Mouse (Mus musculus): ENCODE measurements around the gene Parp2. TPM values are rescaled to one million over a fixed set of nuclear protein-coding genes. Genes with fewer than 3 reads are reported as not detected.
A peak's percentile ranks its signal among the peaks of the same experiment; 100 is the strongest.
"Not testable (repeated sequence)": the region's sequence is repeated elsewhere in the genome, so short reads cannot be mapped to it uniquely, and the experiment has no call there.

Parp2 gene
- total RNA-seq (2022), result 10 to 100 TPM; 27.2 to 29.0 (median 28.7) TPM

DNA sequence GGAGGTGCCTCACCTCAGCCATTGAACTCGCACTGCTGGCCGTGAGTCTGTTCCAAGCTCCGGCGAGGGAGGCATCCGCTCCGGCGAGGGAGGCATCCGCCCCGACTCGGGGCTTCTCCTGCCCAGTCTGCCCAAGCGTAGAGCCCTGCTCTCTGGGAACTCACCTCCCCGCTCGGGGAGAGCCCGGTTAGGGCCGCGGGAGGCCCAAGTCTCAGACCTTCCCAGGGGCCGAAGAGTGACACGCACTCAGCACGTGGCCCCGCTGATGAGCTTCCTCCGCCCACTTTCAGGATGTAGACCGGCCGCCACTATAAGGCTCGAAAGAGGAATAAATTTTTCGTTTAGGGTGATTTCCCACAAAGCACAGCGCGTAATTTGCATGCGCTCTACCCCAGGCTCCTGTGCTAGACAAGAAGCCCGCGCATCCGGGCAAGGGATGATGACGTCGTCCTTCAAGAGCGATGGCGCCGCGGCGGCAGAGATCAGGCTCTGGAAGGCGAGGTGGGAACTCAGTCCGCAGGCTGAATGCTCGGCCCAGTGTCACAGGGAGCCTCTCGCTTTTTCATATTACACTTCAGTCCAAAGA is at the start of gene Parp2, which contains the start of gene Ccnb1ip1:
Parp2 (plus strand) TSS at position 355 of the 586 bp plus-strand sequence.
Ccnb1ip1 (minus strand) TSS at position 246 of the 586 bp plus-strand sequence.
- peak; percentile 98 to 99 for DNase-seq (ENCODE audit: low spot score in 2 of 2)

DNA sequence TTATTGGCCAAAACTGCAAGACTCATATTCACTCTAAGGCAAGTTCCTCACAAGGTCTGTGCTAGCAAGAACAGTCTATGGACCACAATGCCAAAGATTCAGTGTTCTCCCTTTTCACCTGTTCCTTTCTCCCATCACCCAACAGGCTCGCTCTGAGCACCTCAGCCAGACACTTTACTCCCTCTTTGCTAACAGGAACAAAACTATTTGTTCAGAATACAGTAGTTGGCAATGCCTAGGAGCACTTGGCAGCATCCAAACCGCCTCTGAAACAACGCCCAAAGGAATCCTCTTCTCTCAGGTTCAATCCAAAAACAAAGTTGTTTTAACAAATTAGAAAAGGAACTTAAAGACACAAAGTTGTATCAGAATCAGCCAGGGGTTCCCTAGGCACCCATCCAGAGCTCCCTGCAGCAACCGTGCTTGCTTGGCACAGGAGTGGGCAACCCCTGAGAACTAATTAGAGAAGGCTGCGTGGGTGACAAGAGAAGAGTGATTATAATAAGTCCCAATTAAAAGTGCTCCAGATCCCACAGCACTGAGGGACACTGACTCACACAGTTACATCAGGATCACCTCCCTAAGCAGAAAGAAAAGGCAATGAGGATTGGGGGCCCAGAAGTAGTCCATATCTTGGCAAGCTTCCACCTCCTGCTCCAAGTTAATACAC is 49.1 kb upstream of the Parp2 start:
- peak; percentile 28 to 29 for DNase-seq (ENCODE audit: low spot score in 2 of 2)

DNA sequence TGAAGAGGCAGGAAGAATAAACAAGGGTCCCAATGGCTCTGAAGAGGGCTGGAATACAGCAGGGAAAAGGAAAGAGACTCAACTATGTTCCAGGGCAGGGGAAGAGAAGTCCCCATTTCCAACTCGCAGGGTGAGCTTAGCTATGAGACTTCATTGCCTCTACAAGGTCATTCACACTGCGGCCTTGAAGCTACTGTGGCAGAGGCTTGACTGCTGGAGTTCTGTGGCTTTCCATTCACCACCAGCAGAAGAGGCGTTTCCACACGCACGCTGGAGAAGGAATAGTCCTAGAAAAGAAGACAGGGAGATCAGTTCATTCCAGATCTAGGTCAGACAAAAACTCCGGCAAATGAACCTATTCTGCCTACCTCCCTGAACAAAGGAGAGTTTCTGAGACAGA is 41.9 kb upstream of the Parp2 start:
- DNase-seq (ENCODE audit: low spot score in 2 of 2), result no peak

DNA sequence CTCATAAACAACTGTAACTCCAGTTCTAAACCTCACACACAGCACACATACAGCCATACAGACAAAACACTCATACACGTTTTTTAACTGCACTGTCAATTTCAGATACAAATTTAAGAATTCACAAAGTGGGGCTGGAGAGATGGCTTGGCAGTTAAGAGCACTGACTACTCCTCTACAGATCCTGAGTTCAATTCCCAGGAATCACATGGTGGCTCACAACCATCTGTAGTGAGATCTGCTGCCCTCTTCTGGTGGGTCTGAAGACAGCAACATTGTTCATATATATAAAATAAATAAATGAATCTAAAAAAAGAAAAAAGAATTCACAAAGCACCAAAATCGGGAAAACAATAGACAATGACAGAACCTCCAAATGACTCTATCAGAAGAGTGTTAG is 36.3 kb upstream of the Parp2 start:
- no peak for DNase-seq (ENCODE audit: low spot score in 2 of 2)

DNA sequence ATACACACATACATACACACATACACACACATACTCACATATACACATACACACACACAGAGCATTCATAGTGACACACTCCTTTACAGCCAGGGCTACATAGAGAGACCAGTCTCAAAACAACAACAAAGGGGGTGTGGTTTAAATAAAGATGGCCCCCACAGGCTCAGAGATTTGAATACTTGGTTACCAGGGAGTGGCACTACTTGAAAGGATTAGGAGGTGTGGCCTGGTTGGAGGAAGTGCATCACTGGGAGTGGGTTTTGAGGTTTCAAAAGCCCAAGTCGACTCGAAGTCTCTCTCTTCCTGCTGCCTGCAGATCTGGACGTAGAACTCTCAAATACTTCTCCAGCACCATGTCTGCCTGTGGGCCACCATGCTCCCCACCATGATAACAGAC is 25.5 kb upstream of the Parp2 start:
- DNase-seq (ENCODE audit: low spot score in 2 of 2), result no peak

DNA sequence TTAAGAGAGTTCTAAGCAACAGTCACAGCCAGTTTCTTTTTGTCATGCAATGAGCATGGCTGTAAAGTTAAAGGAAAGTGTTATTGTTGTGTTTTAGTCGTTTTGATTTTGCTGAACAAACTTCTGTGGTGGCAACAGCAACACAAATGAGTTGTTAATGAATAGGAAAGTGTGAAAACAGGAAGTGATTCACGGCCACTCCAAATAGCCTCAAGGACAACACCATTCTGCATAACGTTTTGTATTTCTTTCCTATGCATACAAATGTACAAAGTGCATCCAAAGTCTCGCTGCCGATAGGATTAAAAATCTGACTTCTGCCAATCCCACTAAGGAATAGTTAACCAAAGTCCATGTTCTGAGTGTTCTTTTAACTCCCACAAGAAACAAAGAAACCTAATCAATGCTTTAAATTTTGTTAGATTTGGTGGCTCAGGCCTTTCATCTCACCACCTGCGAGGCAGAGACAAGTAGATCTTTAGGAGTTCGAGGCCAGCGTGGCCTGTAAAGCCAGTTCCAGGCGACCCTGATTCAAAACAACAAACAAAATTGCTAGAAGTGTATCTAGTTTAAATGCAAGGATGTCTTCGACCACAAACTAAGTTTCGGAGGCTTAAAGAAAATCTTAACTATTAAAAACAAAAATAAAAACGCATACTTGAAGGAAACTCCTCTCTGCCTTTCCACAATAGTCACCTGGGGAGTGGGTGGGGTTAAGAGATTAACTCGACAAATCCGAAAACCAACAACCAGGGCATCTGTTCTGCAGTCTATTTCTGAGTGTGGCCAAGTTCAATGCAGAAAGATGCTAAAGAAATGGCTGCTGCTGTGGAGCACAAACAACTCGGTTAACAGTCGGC is 23.0 kb upstream of the Parp2 start:
- DNase-seq (ENCODE audit: low spot score in 2 of 2), result no peak

DNA sequence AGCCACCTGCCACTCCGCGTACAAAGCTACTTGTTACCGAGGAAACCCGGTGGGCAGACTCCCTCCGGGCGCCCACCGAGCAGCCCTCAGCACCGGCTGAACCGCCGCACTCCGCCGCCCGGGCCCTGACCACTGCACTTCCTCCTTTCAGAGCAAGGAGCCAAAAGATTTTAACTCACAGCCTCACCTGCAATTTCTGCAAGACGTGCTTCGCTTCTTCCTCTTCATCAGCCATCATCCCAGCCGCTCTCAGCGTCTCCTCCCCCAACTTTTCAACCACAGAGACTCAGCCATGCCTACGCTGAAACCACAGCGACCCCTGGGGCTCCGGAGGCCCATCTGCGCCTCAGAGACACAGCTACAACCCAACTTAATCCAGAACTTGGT is 22.4 kb upstream of the Parp2 start, which contains the start of gene Ttc5:
Ttc5 (minus strand) TSS at position 269 of the 387 bp plus-strand sequence.
- peak; percentile 79 to 90 for DNase-seq (ENCODE audit: low spot score in 2 of 2)

DNA sequence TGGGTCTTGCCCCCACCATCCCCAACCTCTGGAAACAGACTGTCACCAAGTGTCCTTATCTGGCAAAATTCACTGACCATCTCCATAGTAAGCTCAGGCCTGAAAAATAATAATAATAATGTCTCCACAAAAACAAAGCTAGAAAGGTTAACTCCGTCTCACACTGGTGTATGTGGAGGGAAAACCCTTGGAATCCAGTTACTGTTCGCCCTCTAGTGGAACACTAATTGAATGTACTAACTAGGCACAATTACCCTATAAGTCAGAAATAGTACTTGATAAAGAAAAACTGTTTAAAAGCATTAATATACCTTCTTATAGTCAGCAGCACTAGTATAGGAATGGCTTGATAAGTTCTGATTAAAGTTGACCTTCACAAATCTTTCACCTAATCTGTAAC is 19.5 kb upstream of the Parp2 start:
- DNase-seq (ENCODE audit: low spot score in 2 of 2), result no peak

DNA sequence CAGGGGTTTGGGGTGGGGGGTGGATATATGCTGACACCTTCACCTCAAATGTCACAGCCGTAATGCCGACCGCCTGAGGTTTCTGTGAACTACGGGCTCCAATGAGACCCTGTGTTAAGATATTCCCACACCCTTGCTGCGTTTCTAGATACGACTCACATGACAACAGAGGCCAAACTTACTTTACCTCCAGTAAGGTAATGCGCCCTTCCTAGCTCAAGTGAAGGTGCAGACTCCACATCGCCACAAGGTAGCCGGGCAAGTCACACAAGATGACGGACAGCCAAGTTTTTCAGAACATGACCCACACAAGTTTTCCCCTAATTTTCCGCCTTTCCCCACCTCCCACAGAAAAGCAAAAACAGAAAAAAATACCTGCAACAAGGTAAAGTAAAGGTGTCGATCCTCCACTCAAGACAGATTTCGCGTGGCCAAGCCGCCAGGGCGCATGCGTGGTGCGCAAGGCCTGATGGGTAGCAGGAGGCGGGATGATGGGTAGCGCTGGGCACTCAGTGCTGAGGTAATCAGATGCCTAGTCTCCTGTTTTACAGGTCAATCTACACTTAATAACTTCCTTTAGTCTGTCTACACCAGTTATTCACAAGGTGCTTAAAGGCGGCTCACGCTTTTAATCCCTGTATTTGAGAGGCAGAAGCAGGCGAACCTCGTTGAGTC is 12.2 kb upstream of the Parp2 start:
- DNase-seq (ENCODE audit: low spot score in 2 of 2), result no peak

DNA sequence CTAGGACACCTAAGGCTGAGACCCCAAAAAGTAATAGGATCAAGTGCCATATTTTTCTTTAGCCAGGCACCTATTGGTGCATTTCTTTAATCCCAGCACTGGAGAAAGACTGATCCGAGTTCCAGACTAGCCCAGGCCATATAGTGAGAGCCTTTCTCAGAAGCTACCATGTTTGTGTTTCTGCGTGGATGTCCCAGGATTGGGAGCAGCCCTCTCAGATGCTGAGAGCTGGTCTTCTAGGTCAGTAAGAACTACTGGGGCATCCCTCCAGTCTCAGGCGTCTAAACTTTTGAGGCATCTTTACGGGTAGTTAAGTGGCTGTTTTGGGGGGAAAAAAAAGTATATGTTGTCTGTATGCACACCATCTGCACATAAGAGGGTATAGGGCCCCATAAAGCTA is 11.7 kb upstream of the Parp2 start:
- DNase-seq (ENCODE audit: low spot score in 2 of 2), result no peak

DNA sequence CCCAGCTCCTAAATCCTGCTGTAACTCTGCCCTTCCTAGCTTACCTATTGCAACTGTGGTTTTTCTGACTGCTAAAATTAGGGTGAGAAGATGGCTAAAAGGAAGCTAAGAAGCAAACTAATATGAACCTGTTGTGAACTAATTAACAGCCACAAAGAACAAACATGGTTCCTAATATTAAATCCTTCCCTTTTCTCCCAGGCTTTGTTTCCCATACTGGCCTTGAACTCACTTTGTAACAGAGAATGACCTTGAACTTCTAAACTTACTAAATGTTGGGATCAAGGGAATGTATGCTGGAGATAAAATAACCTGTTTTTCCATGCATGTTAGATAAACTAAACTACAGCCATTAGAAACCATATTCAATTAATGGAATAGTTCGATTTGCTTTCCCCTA is 11.2 kb upstream of the Parp2 start:
- no peak for DNase-seq (ENCODE audit: low spot score in 2 of 2)

DNA sequence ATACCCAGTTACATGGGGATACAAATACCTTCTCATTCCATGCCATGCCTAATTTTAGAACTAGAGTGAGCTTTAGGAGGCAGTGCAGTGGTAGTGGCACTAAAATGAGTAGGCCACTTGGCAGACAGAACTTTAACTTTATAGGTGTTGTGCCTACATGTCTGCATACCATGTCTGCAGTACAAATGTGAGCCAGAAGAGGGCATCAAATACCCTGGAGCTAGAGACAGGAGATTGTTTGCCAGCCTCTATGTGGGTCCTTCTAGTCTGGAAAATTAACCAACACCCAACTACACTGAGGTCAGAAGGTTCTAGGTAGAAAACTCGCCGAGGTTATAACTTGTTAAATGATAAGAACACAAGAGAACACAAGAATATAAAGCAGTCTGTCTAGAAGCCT is 9.1 kb upstream of the Parp2 start:
- DNase-seq (ENCODE audit: low spot score in 2 of 2), result no peak

DNA sequence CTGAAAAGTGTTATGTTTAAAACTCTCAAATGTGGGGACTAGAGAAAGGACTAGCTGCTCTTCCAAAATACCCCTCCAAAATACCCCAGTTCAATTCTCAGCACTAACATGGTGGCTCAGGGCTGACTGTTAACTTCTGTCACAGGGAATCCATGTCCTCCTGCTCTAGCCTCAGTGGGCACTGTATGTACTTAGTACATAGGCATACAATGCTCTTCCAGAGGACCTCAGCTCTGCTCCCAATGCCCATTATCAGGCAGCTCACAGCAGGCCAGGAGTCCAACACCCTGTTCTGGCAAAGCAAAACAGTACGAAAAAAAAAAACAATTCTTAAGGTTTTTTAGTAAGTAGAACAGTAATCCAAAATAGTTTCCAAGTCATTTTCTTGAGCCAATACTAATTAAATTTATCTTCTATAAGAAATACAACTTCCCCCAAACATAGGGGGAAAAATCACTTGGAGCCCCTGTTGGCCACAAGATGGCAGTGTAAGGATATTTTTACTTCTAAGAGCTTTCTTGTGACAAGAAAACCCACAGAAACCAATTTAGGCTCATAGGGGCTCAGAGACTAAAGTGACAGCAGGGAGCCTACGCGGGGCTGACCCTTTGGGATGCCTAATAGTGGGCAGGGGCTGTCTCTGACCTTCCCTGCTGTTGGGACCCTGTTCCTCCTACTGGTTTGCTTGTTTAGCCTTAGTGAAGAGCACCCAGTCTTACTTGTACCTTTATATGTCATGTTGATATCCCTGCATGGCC is 8.0 kb upstream of the Parp2 start:
- DNase-seq (ENCODE audit: low spot score in 2 of 2), result peak in 1 of 2 experiments; percentile 35

DNA sequence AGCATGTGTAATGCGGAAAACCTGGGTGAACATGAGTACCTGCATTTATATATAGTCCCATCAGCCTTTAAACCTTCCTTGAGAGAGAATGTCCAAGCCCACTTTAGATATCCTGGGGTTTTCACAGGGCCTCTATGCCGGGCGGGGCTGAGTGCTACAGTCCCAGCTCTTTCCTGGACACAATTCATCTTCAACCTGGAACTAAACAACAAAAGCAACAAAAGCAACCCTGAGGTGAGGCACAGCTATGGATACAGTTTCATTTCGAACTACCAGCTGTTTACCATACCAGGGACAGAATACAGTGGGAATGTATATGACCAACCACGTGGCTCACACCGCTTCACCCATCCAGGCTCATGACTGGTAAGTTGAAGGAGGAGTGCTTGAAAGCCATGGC is 5.2 kb upstream of the Parp2 start:
- no peak for DNase-seq (ENCODE audit: low spot score in 2 of 2)

DNA sequence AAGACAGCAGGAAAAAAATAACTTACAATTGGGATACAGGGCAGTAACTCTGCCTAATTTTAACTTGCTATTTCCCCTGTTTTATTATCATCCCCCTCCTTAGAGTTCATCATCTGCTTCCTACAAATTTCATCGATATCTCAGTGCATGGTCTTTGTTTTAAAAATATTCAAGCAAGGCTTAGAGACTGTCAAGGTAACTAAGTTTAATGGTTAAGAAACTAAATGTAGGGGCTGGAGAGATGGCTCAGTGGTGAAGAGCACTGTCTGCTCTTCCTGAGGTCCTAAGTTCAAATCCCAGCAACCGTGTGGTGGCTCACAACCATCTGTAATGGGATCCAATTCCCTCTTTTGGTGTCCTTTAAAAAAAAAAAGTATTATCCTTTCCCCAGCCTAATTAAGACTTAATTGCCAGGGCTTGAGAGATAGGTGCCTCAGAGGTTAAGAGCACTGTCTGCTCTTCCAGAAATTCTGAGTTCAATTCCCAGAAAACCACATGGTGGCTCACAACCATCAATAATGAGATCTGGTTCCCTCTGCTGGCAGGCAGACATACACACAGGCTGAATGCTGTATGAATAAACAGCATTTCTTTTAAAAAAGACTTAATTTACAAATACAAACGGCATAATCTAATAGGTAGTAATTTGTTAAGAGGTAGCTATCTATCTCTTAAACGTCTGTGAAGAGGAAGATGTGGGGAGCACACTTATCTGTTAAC is 4.6 kb upstream of the Parp2 start:
- no peak for DNase-seq (ENCODE audit: low spot score in 2 of 2)

DNA sequence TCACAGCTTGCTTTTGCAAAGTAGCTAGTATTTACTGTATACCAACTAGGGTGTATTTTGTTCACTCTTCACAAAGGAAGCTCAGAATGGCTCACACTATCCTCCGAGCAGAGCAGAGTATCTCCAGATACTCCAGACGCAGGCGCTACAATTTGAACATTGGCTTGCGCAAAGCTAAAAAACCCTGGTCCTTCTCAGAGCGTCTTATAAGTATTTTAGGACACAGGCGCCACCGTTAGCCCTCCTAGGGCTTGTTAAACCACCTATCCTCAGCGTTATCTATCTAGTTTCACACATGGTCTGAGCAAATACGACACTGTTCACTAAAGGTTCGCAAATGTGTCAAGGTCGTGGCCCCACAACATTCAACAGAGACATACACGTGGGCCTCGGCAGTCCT is 3.0 kb upstream of the Parp2 start:
- DNase-seq (ENCODE audit: low spot score in 2 of 2), result no peak

DNA sequence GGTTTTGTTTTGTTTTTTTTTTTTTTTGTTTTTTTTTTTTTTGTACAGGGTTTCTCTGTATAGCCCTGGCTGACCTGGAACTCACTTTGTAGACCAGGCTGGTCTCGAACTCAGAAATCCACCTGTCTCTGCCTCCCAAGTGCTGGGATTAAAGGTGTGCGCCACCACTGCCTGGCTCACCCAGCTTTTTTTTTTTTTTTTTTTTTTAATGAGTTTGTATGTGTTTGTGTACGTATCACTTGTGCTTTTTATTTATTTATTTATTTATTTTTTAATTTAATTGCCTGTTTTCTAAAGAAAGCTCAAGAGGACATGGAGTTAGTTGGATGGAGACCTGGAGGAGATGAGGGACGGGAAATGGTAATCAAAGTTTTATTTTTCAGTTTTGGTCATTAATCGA is 1.2 kb upstream of the Parp2 start:
- DNase-seq (ENCODE audit: low spot score in 2 of 2), result not testable (repeated sequence)

DNA sequence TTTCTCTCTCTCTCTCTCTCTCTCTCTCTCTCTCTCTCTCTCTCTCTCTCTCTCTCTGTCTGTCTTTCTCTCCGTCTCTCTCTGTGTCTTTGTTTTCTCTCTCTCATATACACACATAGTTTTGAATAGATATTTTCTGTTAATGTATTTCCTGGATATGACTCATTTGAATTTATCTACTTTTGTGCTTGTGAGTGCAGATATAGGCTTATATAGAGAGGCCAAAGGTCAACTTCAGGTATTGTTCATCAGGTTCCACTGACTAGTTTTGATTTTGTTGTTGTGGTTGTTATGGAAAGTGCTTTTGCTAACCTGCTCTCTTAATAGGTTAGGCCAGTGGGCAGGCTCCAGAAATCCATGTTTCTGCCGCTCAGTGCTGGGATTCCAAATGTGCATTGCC is 5.4 kb downstream of the Parp2 start:
- DNase-seq (ENCODE audit: low spot score in 2 of 2), result no peak

DNA sequence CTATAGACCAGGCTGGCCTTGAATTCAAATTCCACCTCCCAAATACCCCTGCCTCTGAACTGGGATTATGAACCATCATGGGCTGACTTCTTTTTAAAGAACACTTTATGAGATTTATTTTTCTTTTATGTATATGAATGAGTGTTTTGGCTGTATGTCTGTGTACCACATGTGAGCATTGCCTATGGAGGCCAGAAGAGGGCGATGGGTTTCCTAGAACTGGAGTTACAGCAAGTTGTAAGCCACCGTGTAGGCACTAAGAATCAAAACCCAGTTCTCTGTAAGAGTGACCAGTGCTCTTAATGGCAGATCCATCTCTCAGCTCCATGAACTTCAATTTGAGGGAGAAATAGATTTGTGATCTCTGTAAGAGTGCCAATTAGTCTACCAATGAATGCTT is 15.6 kb downstream of the Parp2 start:
- no peak for DNase-seq (ENCODE audit: low spot score in 2 of 2)

DNA sequence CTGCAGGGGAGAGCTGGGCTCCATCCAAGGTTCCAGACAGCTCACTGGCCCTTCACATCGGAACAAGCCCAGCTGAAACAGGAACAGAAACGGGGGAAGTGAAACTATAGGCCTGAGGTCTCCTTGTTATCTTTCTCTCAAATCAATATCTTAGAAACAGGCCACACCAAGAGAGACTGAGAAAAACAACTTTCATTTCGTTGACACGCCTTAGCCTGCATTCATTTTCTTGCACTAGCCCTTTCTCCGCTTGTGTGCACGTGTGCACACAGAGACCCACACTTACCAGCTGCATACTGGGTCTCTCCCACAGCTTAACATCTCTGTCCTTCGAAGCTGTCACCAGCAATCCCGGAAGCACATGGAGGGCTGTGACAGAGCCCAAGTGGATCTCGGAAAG is 16.6 kb downstream of the Parp2 start:
- no peak for DNase-seq (ENCODE audit: low spot score in 2 of 2)

All from layer of hippocampus, adult 8-10 months (tissue).